Mouse (Mus musculus): ENCODE results near the gene Rap2b.

Rap2b gene

GRCm38 (mm10) chr3:61391564-61391963 is 30.1 kb downstream of the Rap2b start:
- no peak for DNase-seq

GRCm38 (mm10) chr3:61392881-61393280 is 31.4 kb downstream of the Rap2b start:
- DNase-seq = no peak

- DNase-seq = no peak
Measured at GRCm38 (mm10) chr3:61393520-61393919, 32.1 kb downstream of the Rap2b start.

DNA sequence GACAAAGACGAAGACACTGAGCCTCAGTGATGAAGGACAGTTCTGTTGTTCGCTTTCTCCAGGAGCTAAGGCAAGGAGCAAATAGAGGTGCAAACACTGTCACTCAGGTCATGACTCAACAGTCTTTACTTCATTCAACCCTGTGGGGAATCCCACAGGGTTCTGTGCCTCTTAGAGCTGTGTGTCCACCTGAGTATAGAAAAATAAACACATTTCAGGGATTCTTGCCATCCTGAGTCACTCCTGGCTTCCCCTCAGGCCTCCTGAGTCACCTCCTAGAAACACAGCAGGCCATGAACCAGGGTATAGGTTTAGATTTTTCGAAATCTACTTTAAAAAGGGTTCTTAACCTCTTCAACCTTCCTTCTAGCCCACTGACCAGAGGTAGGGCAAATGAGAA is 33.9 kb downstream of the Rap2b start:
- DNase-seq = no peak

DNA sequence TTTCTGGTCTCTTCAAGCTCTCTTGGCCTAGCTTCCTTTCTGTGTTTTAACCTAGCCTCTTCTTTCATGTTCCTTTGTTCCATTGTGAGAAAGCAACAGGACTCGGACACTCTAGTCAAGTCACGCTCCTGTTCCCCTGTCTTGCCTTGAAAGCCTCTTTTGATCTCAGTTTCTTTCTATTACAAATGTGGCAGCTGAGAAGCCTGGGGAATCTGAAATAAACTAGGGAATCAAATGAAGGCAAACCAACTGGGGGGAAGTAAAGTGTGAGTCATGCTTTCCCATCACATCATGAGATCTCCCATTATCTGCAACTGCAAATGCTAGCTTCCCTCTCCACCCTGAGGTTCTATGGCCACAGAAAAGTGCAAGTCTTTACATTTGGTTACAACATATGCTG is 35.3 kb downstream of the Rap2b start:
- DNase-seq = no peak

DNA sequence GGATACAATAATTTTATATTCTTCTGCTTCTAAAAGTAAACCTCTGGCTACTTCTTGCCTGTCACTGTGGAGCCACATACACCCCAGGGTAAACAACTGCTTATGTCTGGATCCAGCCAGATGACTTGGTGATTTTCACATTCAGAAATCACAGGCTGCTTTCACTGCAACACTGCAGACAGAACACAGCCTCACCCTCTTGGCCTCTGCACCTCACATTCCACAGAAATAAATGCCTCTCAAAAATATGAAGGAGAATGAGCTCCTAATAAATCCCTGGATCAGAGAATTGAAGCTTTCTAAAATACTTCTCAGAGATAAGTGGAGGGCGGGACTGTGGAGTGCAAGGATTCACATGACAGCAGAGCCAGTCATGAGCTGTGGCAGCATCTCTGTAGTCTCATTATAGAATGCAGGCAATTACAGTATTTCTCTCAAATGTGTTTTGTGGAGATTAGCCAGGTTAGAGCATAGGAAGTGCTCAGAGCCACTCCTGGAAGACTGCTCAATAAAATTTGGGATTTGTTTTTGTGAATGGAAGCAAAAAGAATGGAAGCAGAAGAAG is 39.5 kb downstream of the Rap2b start:
- no peak for DNase-seq

DNA sequence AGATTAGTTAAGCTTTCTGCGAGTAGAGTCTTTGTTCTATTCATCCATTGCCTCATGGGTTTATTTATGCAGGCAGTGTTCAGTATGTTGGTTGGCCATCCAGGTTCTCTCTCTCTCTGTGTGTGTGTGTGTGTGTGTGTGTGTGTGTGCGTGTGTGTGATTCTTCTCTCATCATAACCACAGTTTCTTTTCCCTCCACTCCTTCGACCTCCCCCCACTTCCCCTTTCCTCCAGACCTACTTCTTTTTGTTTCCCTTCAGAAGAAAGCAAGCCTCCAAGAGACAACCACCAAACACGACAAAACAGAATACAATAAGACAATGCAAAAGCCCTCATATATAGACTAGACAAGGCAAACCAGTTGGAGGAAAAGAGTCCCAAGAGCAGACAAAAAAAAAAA is 45.5 kb downstream of the Rap2b start:
- no peak for DNase-seq

- DNase-seq = no peak
Measured at GRCm38 (mm10) chr3:61409683-61410082, 48.2 kb downstream of the Rap2b start.

GRCm38 (mm10) chr3:61415883-61416282 is 54.4 kb downstream of the Rap2b start:
- DNase-seq = no peak
